Mouse (Mus musculus) megakaryocyte, embryonic 14.5 days (primary cell): ENCODE results near the gene U2af1l4.

ENCODE experiments used
- FLI1 ChIP-seq: IDR thresholded peaks from 2 replicates; pipeline ENCODE4 v1.6.1; 2012; ENCODE audit warnings: low read length, inconsistent platforms, mixed read lengths
- GATA1 ChIP-seq: IDR thresholded peaks from 3 replicates; pipeline ENCODE4 v1.6.1; 2012; ENCODE audit warnings: mixed read lengths, low read length, inconsistent platforms, borderline replicate concordance

GRCm38 (mm10) chr7:30610043-30610442 lies 46.9 kb downstream of the U2af1l4 start:
- no peak for TF ChIP-seq FLI1
- no peak for TF ChIP-seq GATA1
